Mouse (Mus musculus) spleen, postnatal 14 days (tissue): Measurements from ENCODE around the gene Cend1.
A peak's percentile ranks its signal among the peaks of the same experiment; 100 is the strongest.
"Not testable (repeated sequence)": the region's sequence is repeated elsewhere in the genome, so short reads cannot be mapped to it uniquely, and the experiment has no call there.

ENCODE experiments used
- DNase-seq, 2 experiments: peaks; one replicate each; pipeline ENCODE4 v3.0.0; 2021 to 2022; ENCODE audit warnings: low spot score in 2 of 2

Cend1 gene

GRCm38 (mm10) chr7:141429840-141430584 is 721 bp upstream of the Cend1 start:
- DNase-seq, result no peak

- DNase-seq, result no peak
These were observed 590 bp downstream of the Cend1 start for GRCm38 (mm10) chr7:141428701-141429100.

GRCm38 (mm10) chr7:141426948-141427730 is 2.2 kb downstream of the Cend1 start:
- no peak for DNase-seq

- DNase-seq, result no peak
These were observed 5.5 kb downstream of the Cend1 start for GRCm38 (mm10) chr7:141423811-141424210.

DNA sequence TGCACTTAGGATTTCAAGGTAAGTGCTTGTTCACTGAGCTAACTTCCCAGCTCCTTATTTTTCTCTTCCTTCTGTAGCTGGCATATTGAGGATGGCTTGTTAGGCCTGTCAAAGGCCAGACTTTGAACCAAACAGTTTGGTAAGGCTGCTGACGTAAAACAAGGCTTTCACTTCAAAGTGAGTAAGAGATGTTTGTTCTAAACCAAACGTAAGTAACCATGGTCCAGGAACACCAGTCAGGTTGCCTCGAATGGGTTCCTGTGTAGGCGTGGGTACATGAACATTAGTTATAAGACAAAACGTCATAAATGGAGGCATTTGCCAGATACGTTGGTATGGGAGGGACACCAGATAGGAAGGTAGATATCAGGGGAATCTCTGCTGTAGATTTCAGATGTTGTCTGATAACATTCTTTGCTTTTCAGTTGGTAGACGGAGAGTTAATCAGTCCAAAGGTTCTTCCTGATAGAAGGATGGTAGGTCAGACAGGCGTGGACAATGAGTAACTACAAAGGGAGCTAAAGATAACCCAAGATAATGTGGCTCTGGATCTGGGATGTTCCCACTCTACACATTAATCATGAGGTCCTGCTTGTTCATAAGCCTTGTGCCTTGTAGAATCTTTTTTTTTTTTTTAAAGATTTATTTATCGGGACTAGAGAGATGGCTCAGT is 9.1 kb downstream of the Cend1 start:
- no peak for DNase-seq

- no peak for DNase-seq
These were observed 10.3 kb downstream of the Cend1 start for GRCm38 (mm10) chr7:141418970-141419369.

DNA sequence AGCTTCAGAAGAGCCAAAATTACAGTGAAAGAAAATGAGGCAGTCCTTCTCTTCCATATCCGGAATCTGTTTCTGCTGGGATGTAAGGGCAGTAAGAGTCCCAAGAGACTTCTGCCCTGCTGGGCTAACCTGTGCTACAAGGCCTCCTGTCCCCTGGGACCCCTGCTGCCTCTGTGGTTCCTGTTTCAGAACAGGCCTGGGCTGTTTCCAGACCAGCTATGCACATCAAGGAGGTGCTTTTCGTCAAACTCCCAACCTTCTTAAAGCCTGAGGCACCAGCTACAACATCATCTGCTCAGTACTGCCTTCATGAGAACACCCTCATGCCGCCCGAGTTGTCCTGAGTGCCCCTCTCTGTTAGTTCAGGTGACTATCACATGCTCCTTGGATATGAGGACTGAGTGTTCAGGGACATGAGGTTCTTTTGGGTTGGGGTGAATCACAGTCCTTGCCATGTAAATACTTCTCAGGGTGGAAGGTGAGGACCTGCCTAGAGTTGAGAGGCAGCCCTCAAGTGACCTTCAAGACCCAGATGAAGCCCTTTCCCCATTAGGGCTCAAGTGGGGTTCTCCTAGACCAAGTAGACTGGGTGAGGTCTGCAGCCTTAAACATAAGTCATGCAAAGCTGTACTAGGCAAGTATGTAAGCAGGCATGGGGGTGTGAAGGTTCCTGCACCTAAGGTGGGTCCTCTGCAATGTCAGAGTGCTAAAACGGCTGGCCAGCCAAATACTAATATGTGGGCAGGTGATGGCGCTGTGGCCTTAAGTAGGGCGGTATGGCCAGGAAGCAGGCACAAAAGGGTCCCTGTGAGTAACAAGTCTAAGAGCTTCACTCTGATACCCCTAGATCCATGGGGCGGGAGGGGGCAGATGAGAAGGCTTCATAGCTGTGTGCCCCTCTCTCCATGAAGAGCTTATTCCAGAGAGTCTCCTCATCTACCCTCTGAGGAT is 11.3 kb downstream of the Cend1 start:
- no peak for DNase-seq

- no peak for DNase-seq
These were observed 13.0 kb downstream of the Cend1 start for GRCm38 (mm10) chr7:141416144-141416841.

DNA sequence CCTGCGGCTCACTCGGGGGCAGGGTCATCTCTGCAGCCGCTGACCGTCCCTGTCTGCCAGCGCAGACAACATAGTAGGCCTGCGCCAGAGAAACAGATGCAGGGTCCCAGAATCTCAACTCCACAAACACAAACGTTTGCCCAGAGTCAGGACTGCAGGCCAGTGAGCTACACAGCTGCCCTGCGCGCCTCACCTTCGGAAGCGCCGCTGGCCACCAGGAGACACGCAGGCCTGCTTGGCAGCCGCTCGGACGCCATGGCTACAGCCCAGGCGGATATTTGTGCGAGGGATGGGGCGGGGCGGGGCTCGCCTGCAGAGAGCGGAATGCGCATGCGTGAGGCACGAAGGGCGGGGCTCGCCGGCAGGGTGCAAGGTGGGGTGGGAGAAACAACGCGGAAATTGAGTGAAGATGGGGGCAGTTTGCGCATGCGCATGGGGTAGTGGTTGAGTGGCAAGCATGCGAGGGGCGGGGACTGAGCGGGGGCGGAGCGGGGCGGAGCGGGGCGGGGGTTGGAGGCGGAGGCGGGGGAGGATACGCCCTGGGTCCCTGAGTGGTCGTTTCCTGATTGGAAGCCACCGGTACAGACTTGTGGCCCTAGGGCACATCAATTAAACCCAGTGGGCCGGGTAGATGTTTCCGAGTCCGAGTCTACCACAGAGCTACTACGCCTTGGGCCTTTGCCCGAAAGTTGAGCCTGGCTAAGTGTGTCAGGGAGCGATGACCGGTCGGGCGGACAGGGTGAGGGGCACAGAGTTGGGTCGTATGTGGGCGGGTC is 15.3 kb downstream of the Cend1 start, which contains the start of gene Gatd1:
Gene Gatd1 (minus strand): TSS at position 328 of the 776 bp plus-strand sequence.
- DNase-seq, result peak; percentile 99 to 100

GRCm38 (mm10) chr7:141413331-141413730 is 16.0 kb downstream of the Cend1 start:
- no peak for DNase-seq

DNA sequence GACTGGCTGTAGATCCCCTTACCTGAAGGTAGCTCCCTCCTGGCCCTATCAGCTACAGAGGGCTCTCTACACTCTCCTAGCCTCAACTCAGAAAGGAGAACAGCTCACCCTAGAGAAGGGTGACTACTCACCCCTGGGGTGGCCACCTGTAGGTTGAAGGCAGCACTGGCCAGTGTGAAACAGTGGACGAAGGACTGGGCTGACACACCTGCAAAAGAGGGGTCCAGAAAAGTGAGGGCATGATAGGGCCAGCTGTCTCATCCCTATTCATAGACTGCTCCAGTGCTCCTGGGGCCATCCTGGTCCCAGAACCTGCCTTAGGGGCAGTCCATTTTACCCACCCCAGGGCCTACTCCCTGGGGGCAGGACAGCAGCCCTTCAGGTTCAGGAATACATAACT is 17.6 kb downstream of the Cend1 start:
- no peak for DNase-seq

GRCm38 (mm10) chr7:141410631-141411030 is 18.7 kb downstream of the Cend1 start:
- DNase-seq, result no peak

GRCm38 (mm10) chr7:141408833-141409232 is 20.5 kb downstream of the Cend1 start:
- DNase-seq, result peak; percentile 74 to 84

GRCm38 (mm10) chr7:141407670-141408069 is 21.6 kb downstream of the Cend1 start:
- not testable (repeated sequence) for DNase-seq

DNA sequence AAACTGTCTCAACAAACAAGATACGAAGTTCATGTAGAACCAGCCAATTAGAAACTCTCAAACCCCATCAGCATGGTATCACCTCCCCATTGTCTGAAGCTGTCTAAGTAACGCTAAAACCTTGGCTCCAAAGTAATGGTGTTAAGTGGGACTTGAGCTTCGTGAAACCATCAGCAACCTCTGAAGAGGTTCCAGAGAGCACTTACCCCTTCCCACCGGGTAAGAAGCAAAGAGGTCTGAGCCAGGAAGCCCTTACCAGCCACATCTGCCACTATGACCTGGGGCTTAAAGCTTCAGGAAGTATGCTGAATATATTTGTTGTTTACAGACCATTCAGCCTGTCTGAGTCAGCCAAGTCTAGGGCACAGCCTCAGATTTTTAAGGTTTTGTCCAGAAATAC is 23.8 kb downstream of the Cend1 start:
- DNase-seq, result no peak

DNA sequence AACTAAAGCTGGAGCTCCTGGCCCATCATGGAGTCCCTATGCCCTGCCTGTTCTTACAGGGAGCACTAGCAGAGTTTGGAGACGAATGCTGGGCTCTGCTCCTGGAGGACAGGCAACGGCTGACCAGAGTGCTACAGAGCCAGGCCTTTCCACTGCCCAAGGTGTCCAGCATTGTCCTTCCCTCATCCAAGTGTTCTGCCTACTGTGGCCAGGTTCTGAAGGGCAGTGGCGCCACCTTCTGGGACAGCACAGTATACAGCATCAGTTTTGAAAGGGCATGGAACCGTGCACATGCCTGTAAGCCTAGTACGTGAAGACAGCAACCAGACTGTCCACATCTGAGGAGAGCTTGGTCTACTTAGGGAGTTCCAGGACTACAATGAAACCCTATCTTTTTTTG is 26.0 kb downstream of the Cend1 start:
- peak; percentile 39 to 56 for DNase-seq

DNA sequence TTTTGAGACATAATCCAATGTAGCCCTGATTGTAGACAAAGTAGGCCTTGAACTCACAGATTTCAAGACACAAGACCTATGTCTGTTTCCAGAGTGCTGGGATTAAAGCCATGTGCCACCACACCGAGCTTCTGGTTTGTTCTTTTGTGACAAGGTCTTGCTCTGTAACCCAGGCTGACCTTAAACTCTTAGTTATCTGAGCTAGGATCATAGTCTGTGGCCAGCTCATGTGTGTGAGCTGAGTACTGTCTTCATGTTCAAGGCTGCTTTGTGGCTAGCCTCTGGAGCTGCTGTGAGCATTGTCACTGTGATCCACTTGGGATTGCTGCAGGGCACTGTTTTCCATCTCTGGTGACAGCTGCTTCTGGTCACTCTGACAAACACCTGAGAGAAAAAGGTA is 33.9 kb downstream of the Cend1 start:
- DNase-seq, result no peak

GRCm38 (mm10) chr7:141394771-141395170 is 34.5 kb downstream of the Cend1 start:
- DNase-seq, result peak; percentile 63 to 80

GRCm38 (mm10) chr7:141394158-141394557 is 35.1 kb downstream of the Cend1 start:
- no peak for DNase-seq
